Mouse (Mus musculus) embryonic fibroblast, embryonic 13.5 days (primary cell): ENCODE measurements around the gene Nkd1.

Source experiments
- CTCF ChIP-seq: IDR thresholded peaks from 2 replicates; pipeline ENCODE4 v1.5.1; 2011; ENCODE audit warnings: mild to moderate bottlenecking, control low read depth, low read length, moderate library complexity, borderline replicate concordance; ENCODE audit not compliant: insufficient read depth
- POLR2A ChIP-seq: IDR thresholded peaks from 2 replicates; pipeline ENCODE4 v1.6.1; 2011; ENCODE audit warnings: low read depth, mild to moderate bottlenecking, control low read depth, low read length, moderate library complexity

DNA sequence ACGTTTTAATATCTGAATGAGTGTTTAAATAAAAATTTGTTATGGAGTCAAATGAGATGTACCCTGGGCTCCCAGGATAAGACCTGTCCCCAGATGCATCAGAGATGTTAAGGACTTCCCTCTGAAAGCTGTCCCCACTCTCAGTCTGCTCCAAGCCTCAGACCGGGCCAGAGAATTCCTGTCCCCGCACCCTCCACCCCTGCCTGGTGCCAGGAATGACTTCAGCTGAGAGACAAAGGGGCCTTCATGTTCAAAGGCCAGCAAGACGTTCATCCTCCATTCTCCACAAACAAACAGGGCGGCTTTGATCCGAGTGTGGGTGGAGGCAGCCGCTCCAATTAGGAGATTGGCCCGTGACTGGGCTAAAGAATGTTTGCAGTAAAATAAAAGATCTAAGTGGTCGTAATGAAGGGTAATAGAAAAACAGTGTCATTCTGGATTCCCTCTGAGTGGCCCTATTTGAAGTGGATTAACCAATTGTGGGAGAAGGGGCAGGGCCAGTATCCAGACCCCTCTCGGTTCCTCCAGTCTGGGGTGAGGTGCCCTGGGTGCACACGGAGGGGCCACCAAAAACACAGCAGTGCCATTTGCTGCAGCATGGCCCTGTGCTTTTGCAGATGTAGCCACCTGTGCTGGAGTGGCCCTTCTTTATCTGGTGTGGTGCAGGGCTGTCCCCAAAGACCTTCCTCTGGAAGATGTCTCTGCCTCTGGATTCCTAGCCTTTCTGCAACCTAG is 25.9 kb upstream of the Nkd1 start:
- TF ChIP-seq POLR2A (no peak), CTCF (no peak)
